Mouse (Mus musculus): ENCODE measurements around the gene Zfp988. TPM values are rescaled to one million over a fixed set of nuclear protein-coding genes. Genes with fewer than 3 reads are reported as not detected.
"Not testable (repeated sequence)": the region's sequence is repeated elsewhere in the genome, so short reads cannot be mapped to it uniquely, and the experiment has no call there.

The Zfp988 gene
- polyA plus RNA-seq, 1 experiment from 2014 or later = not detected

DNA sequence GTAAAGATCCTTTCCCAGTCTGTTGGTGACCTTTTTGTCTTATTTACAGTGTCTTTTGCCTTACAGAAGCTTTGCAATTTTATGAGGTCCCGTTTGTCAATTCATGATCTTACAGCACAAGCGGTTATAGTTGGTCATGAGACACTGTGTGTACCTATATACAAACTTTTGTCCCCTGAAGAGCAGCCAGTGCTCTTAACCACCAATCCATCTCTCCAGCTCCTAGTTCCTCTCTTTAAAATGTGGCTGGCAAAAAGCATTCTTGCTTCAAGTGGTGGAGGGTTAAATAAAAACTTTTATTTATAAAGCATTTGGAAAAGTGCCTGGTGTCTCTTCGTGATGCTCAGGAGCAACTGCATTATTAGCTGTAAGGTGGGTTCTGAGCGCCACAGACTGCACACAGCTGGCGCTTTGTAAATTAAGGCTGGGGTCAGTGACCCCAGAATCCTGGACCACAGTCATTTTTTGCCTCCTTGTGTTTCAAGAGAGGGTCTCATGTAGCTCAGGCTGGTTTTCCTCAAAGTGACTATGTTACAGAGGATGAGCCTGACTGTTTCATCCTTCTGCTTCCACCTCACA is 32.6 kb downstream of the Zfp988 start:
- peaks cover 31% of the 10 kb centered on the region for H3K9me3 ChIP-seq (replicated peaks; ENCODE audit: control insufficient read depth, low read length)
- no peaks in the 10 kb centered on the region for H3K36me3 ChIP-seq (replicated peaks; ENCODE audit: control insufficient read depth, insufficient read depth, low read depth, low read length)
- H3K4me3 ChIP-seq (ENCODE audit: low read depth, low read length) = no peak overlapping the region
- DNase-seq (ENCODE audit: low spot score) (no peak), ATAC-seq (replicated peaks; ENCODE audit: insufficient number of reproducible peaks, low FRiP score, low TSS enrichment, low read depth) (no peak)
- H3K9ac ChIP-seq (replicated peaks; ENCODE audit: low read length) = no peak overlapping the region
- no peak overlapping the region for H3K4me2 ChIP-seq (ENCODE audit: low read depth, low read length)
- WGBS = 72% methylated on average over 5 of the region's 5 CpGs
- no peaks in the 10 kb centered on the region for H3K27me3 ChIP-seq (ENCODE audit: control insufficient read depth, insufficient read depth, low read length)
- no peak overlapping the region for H3K27ac ChIP-seq (replicated peaks; ENCODE audit: low read depth, low read length)
- H3K4me1 ChIP-seq (ENCODE audit: control insufficient read depth, insufficient read depth, low read length) = no peaks in the 10 kb centered on the region

DNA sequence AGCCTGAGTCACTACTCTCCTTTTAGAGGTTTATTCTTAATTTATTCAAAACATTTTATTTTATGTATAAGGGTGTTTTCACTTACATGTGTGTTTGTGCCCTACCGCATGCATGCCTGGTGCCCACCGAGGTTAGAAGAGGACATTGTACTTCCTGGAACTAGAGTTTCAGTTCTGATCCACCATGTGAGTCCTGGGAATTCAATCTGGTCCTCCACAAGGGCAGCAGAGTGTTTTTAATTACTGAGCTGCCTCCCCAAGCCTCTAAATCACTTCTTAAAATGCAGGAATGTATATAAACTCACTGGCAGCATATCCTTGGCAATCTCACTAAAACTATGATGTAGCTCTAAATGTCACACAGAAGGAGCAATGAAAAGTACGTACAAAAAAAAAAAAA is 33.2 kb downstream of the Zfp988 start:
- not testable (repeated sequence) for H3K36me3 ChIP-seq (replicated peaks; ENCODE audit: control insufficient read depth, insufficient read depth, low read depth, low read length); H3K9ac ChIP-seq (replicated peaks; ENCODE audit: low read length); DNase-seq (ENCODE audit: low spot score); H3K4me2 ChIP-seq (ENCODE audit: low read depth, low read length); H3K4me3 ChIP-seq (ENCODE audit: low read depth, low read length); H3K27ac ChIP-seq (replicated peaks; ENCODE audit: low read depth, low read length); H3K27me3 ChIP-seq (ENCODE audit: control insufficient read depth, insufficient read depth, low read length); H3K4me1 ChIP-seq (ENCODE audit: control insufficient read depth, insufficient read depth, low read length); ATAC-seq (replicated peaks; ENCODE audit: insufficient number of reproducible peaks, low FRiP score, low TSS enrichment, low read depth)
- WGBS = 85% methylated on average over 3 of the region's 3 CpGs
- H3K9me3 ChIP-seq (replicated peaks; ENCODE audit: control insufficient read depth, low read length) = peaks cover 37% of the 10 kb centered on the region

DNA sequence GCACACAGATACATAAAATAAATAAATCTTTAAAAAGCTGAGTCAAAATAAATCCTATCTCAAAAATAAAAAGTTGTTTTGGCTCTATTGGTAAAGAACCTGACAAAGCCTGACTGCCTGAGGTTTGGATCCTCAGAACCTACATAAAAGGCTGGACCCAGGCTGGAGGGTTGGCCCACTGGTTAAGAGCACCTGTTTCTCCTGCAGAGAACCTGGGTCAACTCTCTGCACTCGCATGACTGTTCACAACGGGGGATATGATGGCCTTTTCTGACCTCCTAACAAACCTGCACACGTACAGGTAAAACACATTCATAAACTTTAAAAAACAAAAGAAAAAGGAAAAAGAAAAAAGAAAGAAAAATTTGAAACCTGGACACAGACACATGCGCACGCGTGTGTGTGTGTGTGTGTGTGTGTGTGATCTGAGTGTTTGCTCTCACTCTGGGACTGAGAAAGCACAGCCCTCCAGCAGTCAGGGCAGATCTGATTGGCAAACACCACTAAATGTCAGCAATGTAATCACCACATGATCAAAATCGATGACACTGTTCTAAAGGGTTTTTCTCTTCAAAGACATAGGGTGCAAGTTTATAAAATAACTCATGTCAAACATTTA is 34.2 kb downstream of the Zfp988 start:
- not testable (repeated sequence) for H3K4me2 ChIP-seq (ENCODE audit: low read depth, low read length); H3K27ac ChIP-seq (replicated peaks; ENCODE audit: low read depth, low read length); H3K36me3 ChIP-seq (replicated peaks; ENCODE audit: control insufficient read depth, insufficient read depth, low read depth, low read length); ATAC-seq (replicated peaks; ENCODE audit: insufficient number of reproducible peaks, low FRiP score, low TSS enrichment, low read depth); H3K4me1 ChIP-seq (ENCODE audit: control insufficient read depth, insufficient read depth, low read length); H3K4me3 ChIP-seq (ENCODE audit: low read depth, low read length); H3K27me3 ChIP-seq (ENCODE audit: control insufficient read depth, insufficient read depth, low read length); H3K9ac ChIP-seq (replicated peaks; ENCODE audit: low read length); DNase-seq (ENCODE audit: low spot score)
- peaks cover 39% of the 10 kb centered on the region for H3K9me3 ChIP-seq (replicated peaks; ENCODE audit: control insufficient read depth, low read length)
- WGBS = 73% methylated on average over 7 of the region's 7 CpGs

DNA sequence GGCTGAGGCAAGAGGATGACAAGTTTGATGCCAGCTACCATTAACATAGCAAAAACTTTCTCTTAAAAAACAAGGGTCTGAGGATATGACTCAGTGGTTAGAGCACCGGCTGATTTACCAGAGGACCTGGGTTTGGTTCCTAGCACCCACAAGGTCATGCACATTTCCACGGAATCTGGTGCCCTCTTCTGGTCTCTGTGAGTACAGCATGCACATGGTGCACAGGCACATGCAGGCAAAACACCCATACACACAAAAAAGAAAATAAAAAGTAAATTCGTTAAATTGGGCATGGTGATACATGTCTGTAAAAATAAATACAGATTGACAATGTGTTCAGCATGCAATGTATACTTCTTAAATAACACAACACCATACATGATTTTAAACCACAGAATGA is 34.8 kb downstream of the Zfp988 start:
- not testable (repeated sequence) for H3K27ac ChIP-seq (replicated peaks; ENCODE audit: low read depth, low read length); H3K4me3 ChIP-seq (ENCODE audit: low read depth, low read length); ATAC-seq (replicated peaks; ENCODE audit: insufficient number of reproducible peaks, low FRiP score, low TSS enrichment, low read depth); DNase-seq (ENCODE audit: low spot score); H3K27me3 ChIP-seq (ENCODE audit: control insufficient read depth, insufficient read depth, low read length); H3K4me2 ChIP-seq (ENCODE audit: low read depth, low read length); H3K9ac ChIP-seq (replicated peaks; ENCODE audit: low read length); H3K4me1 ChIP-seq (ENCODE audit: control insufficient read depth, insufficient read depth, low read length); H3K36me3 ChIP-seq (replicated peaks; ENCODE audit: control insufficient read depth, insufficient read depth, low read depth, low read length)
- WGBS = 68% methylated on average over 3 of the region's 3 CpGs
- peaks cover 37% of the 10 kb centered on the region for H3K9me3 ChIP-seq (replicated peaks; ENCODE audit: control insufficient read depth, low read length)

DNA sequence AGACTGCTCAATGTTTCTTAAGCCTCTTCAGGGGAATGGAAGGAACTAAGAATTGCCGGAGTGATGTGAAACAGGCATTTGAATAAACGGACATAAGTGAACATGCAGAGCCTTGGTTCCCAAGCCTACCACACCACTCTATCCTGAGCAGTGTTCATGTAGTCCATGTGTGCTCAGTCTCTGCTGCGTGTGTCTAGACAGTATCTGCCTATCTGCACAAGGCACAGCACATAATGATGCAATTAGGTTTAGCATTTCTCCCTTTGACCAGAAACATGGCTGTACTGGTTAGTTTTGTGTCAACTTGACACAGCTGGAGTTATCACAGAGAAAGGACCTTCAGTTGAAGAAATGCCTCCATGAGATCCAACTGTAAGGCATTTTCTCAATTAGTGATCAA is 35.4 kb downstream of the Zfp988 start:
- H3K4me1 ChIP-seq (ENCODE audit: control insufficient read depth, insufficient read depth, low read length); H3K27ac ChIP-seq (replicated peaks; ENCODE audit: low read depth, low read length); ATAC-seq (replicated peaks; ENCODE audit: insufficient number of reproducible peaks, low FRiP score, low TSS enrichment, low read depth); H3K27me3 ChIP-seq (ENCODE audit: control insufficient read depth, insufficient read depth, low read length); H3K4me3 ChIP-seq (ENCODE audit: low read depth, low read length); H3K36me3 ChIP-seq (replicated peaks; ENCODE audit: control insufficient read depth, insufficient read depth, low read depth, low read length); DNase-seq (ENCODE audit: low spot score); H3K9ac ChIP-seq (replicated peaks; ENCODE audit: low read length); H3K4me2 ChIP-seq (ENCODE audit: low read depth, low read length): not testable (repeated sequence)
- peaks cover 32% of the 10 kb centered on the region for H3K9me3 ChIP-seq (replicated peaks; ENCODE audit: control insufficient read depth, low read length)
- 85% methylated on average over 3 of the region's 3 CpGs for WGBS

DNA sequence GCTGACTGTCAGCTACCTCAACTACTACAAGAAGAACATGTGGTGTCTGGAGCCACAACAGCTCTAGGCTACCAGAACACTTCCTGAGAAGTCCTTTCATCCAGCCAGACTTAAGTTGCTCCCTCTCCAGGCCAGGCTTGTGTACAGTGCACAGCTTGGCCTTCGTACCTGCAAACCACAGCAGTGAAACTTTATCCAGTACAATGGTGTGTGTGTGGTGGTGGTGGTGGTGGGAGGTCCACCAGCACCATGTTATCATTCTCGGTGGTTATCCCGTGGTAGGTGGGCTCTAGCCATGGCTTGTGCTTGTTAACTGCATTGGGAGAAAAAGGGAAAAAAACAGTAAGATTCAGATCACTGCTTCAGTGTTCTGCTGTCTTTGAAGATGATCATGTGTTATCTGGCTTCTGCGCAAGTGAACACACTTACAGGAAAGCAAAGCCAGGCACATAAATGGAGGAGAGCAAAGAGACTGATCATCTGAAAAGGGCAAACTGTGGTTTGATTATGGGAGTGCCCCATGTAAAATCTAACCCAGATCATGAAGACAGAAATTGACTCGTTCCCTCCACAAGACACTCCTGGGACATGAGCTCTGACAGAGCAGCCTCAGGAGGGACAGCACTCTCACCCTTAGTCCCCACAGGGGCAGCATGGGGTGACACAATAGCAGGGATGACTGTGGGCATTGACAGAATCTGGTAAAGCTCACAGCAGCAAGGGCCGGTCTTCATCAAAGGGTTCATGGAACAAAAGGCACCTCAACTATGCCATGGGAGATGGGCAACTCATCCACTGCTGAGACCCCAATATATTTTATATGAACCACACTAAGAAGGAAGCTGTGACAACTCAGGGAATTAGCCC is 37.8 kb downstream of the Zfp988 start:
- not testable (repeated sequence) for H3K4me2 ChIP-seq (ENCODE audit: low read depth, low read length); H3K36me3 ChIP-seq (replicated peaks; ENCODE audit: control insufficient read depth, insufficient read depth, low read depth, low read length); H3K27ac ChIP-seq (replicated peaks; ENCODE audit: low read depth, low read length); H3K4me3 ChIP-seq (ENCODE audit: low read depth, low read length); H3K4me1 ChIP-seq (ENCODE audit: control insufficient read depth, insufficient read depth, low read length); H3K27me3 ChIP-seq (ENCODE audit: control insufficient read depth, insufficient read depth, low read length); H3K9ac ChIP-seq (replicated peaks; ENCODE audit: low read length); DNase-seq (ENCODE audit: low spot score)
- WGBS = 74% methylated on average over 6 of the region's 6 CpGs
- peaks cover 28% of the 10 kb centered on the region for H3K9me3 ChIP-seq (replicated peaks; ENCODE audit: control insufficient read depth, low read length)
- peak; percentile 92 for ATAC-seq (replicated peaks; ENCODE audit: insufficient number of reproducible peaks, low FRiP score, low TSS enrichment, low read depth)

DNA sequence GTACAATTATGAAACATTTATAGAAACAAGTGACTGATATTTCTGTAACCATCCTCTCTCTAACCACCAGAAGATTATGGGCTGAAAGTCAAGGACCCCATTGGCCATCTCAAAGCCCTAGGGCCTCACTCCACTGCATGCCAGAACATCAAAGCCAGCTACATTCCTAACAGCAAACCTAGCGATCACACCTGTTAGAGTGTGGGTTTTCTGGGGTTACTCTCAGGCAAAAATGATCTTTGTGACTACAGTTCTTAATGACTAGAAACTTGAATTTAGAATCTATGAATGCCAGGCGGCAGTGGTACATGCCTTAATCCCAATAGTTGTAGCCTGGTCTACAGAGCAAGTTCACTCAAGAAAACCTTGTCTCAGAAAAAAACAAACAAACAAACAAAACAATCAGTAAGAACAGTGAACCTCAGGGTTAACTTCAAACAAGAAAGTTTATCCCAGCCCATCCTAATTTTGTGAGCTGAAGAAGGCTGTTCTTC is 39.6 kb downstream of the Zfp988 start:
- H3K9me3 ChIP-seq (replicated peaks; ENCODE audit: control insufficient read depth, low read length) = peaks cover 35% of the 10 kb centered on the region
- 85% methylated on average over 2 of the region's 2 CpGs for WGBS
- H3K4me3 ChIP-seq (ENCODE audit: low read depth, low read length); H3K9ac ChIP-seq (replicated peaks; ENCODE audit: low read length); H3K27me3 ChIP-seq (ENCODE audit: control insufficient read depth, insufficient read depth, low read length); ATAC-seq (replicated peaks; ENCODE audit: insufficient number of reproducible peaks, low FRiP score, low TSS enrichment, low read depth); H3K4me2 ChIP-seq (ENCODE audit: low read depth, low read length); H3K27ac ChIP-seq (replicated peaks; ENCODE audit: low read depth, low read length); DNase-seq (ENCODE audit: low spot score); H3K4me1 ChIP-seq (ENCODE audit: control insufficient read depth, insufficient read depth, low read length); H3K36me3 ChIP-seq (replicated peaks; ENCODE audit: control insufficient read depth, insufficient read depth, low read depth, low read length): not testable (repeated sequence)
